Mouse (Mus musculus) small intestine, adult 2 months (tissue): ENCODE results near the gene Pclaf. TPM values are rescaled to one million over a fixed set of nuclear protein-coding genes. Genes with fewer than 3 reads are reported as not detected.

Source experiments
- H3K27ac ChIP-seq: fragments of 200-500 bp; 2 replicates; pipeline ENCODE4 v1.5.1; 2012; ENCODE audit warnings: low read depth, low read length, control low read depth, inconsistent platforms; ENCODE audit not compliant: insufficient read depth
- H3K27me3 ChIP-seq: fragments of 200-500 bp; 2 replicates; pipeline ENCODE4 v1.6.1; 2012; ENCODE audit warnings: mild to moderate bottlenecking, moderate library complexity, low read length, inconsistent platforms; ENCODE audit not compliant: control insufficient read depth, insufficient read depth
- H3K36me3 ChIP-seq: fragments of 200-500 bp; 2 replicates; pipeline ENCODE4 v1.6.1; 2012; ENCODE audit warnings: mild to moderate bottlenecking, low read length, control low read depth, inconsistent platforms; ENCODE audit not compliant: control insufficient read depth, insufficient read depth
- H3K4me1 ChIP-seq: fragments of 200-500 bp; 2 replicates; pipeline ENCODE4 v1.6.1; 2012; ENCODE audit warnings: low read length, inconsistent platforms, mixed read lengths; ENCODE audit not compliant: control insufficient read depth, insufficient read depth, insufficient read length
- H3K4me3 ChIP-seq: fragments of 200-500 bp; 2 replicates; pipeline ENCODE4 v1.5.1; 2012; ENCODE audit warnings: low read depth, mild to moderate bottlenecking, control low read depth, inconsistent platforms, low read length, moderate library complexity
- CTCF ChIP-seq: fragments of 200-500 bp; IDR thresholded peaks from 2 replicates; pipeline ENCODE4 v1.5.1; 2012; ENCODE audit warnings: low read depth, mild to moderate bottlenecking, control low read depth, inconsistent platforms, low read length, moderate library complexity, mixed read lengths; ENCODE audit not compliant: insufficient replicate concordance, insufficient read length; ENCODE audit errors: extremely low read depth
- POLR2A ChIP-seq: fragments of 200-500 bp; IDR thresholded peaks from 2 replicates; pipeline ENCODE4 v1.6.1; 2012; ENCODE audit warnings: low read depth, mild to moderate bottlenecking, control low read depth, inconsistent platforms, low read length, moderate library complexity
- WGBS: fragments of 180-500 bp; shearing (Covaris S2); methylation state at CpG from one replicate; pipeline ENCODE4 v1.1.7; 2018; 5-methylcytosine and 5-hydroxymethylcytosine counted together
- polyA plus RNA-seq: library from polyadenylated mRNA; depleted of rRNA; stranded (reverse); fragments of >200 nt; gene quantifications from 2 replicates; pipeline ENCODE4 v1.2.3, GENCODE M21; 2012; rRNA removed

Gene Pclaf
- polyA plus RNA-seq, 1 experiment, result 1.9 TPM

GRCm38 (mm10) chr9:65913976-65914375 is 23.9 kb downstream of the Pclaf start:
- no peak overlapping the region for H3K27ac ChIP-seq
- 61% methylated on average over 2 of the region's 2 CpGs for WGBS
- TF ChIP-seq POLR2A (no peak), CTCF (no peak)

DNA sequence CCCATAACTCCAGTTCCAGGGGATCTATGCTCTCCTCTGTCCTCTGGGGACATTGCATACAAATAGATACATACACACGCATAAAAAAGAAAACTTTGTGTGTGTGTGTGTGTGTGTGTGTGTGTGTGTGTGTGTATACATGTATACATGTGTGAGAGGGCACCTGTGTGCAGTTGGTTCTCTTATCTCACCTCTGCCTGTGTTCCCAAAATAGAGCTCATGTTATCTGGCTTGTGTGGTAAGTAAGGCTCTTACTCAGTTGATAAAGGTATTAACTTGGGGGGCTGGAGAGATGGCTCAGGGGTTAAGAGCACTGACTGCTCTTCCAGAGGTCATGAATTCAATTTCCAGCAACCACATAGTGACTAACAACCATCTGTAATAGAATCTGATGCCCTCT is 27.0 kb downstream of the Pclaf start:
- no peaks in the 10 kb centered on the region for H3K36me3 ChIP-seq
- no peak for TF ChIP-seq CTCF
- TF ChIP-seq POLR2A, result no peak
- H3K4me1 ChIP-seq, result no peaks in the 10 kb centered on the region
- H3K27me3 ChIP-seq, result no peaks in the 10 kb centered on the region
- WGBS, result 79% methylated on average over 1 of the region's 1 CpGs
- H3K27ac ChIP-seq, result no peak overlapping the region
- no peak overlapping the region for H3K4me3 ChIP-seq

More at GRCm38 (mm10) chr9:65913976-65914375, 23.9 kb downstream of the Pclaf start:
- Histone ChIP-seq H3K4me3 (no peak overlapping the region), H3K27me3 (no peaks in the 10 kb centered on the region), H3K4me1 (peaks cover 2% of the 10 kb centered on the region; the same call in 1 of the 2 replicates), H3K36me3 (no peaks in the 10 kb centered on the region)

GRCm38 (mm10) chr9:65928456-65928855 is 38.4 kb downstream of the Pclaf start:
- Histone ChIP-seq H3K27ac (no peak overlapping the region), H3K4me3 (no peak overlapping the region), H3K4me1 (no peaks in the 10 kb centered on the region), H3K36me3 (no peaks in the 10 kb centered on the region), H3K27me3 (no peaks in the 10 kb centered on the region)
- no peak for TF ChIP-seq POLR2A
- no peak for TF ChIP-seq CTCF

- Histone ChIP-seq H3K27ac (no peak overlapping the region), H3K4me1 (no peaks in the 10 kb centered on the region), H3K4me3 (no peak overlapping the region), H3K36me3 (no peaks in the 10 kb centered on the region), H3K27me3 (no peaks in the 10 kb centered on the region)
- no peak for TF ChIP-seq CTCF
- no peak for TF ChIP-seq POLR2A
These were observed 39.8 kb downstream of the Pclaf start for GRCm38 (mm10) chr9:65929826-65930225.

DNA sequence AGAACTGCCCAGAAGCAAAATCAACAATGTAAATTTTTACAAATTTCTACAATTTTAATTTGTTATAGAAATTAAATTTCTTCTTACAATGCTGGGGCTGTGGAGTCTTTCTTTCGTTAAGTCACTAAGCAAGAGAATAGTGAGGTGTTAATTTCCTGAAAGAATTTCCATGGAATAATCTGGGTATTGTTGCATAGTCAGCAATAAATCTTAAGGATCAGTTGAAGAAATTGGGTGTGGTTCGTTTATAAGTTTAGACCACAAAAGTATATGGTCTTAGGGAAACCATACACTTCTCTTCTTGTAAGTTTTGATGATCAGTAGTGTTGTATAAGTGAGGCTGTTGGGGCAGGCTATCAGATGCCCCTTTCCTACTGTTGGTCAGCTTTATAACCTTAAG is 47.5 kb downstream of the Pclaf start:
- H3K27me3 ChIP-seq, result no peaks in the 10 kb centered on the region
- H3K4me3 ChIP-seq, result no peak overlapping the region
- no peaks in the 10 kb centered on the region for H3K36me3 ChIP-seq
- H3K27ac ChIP-seq, result no peak overlapping the region
- TF ChIP-seq POLR2A, result no peak
- no peak for TF ChIP-seq CTCF
- WGBS, result 71% methylated on average over 2 of the region's 2 CpGs
- H3K4me1 ChIP-seq, result no peaks in the 10 kb centered on the region

- no peaks in the 10 kb centered on the region for H3K4me1 ChIP-seq
- H3K36me3 ChIP-seq, result peaks cover 3% of the 10 kb centered on the region; the same call in 1 of the 2 replicates
- H3K27ac ChIP-seq, result no peak overlapping the region
- no peak for TF ChIP-seq POLR2A
- TF ChIP-seq CTCF, result no peak
- H3K27me3 ChIP-seq, result no peaks in the 10 kb centered on the region
- WGBS, result 81% methylated on average over 3 of the region's 3 CpGs
- no peak overlapping the region for H3K4me3 ChIP-seq
These were observed 61.1 kb downstream of the Pclaf start for GRCm38 (mm10) chr9:65951082-65951587.

Other genes starting within 250 kb of the Pclaf start
- 36.0 and 39.7 TPM in 2 replicates for gene Oaz2, start 222.2 kb upstream of the Pclaf start, polyA plus RNA-seq
- 3.1 and 6.1 TPM in 2 replicates for gene Zfp609, start 62.7 kb upstream of the Pclaf start, polyA plus RNA-seq
- 1.6 and 3.3 TPM in 2 replicates for gene Trip4, start 18.6 kb downstream of the Pclaf start, polyA plus RNA-seq
- 1.5 and 3.2 TPM in 2 replicates for gene Csnk1g1, start 18.7 kb downstream of the Pclaf start, polyA plus RNA-seq
- gene Ppib, start 170.0 kb downstream of the Pclaf start, polyA plus RNA-seq, result 117 and 144 TPM in 2 replicates
- gene Snx22, start 179.5 kb downstream of the Pclaf start, polyA plus RNA-seq, result 0.61 and 0.91 TPM in 2 replicates
- gene Snx1, start 236.3 kb downstream of the Pclaf start, polyA plus RNA-seq, result 15.1 and 32.2 TPM in 2 replicates
- gene Ciao2a, start 236.4 kb downstream of the Pclaf start, polyA plus RNA-seq, result 5.1 and 5.3 TPM in 2 replicates